Mouse (Mus musculus): ENCODE measurements around the gene Mex3d. TPM values are rescaled to one million over a fixed set of nuclear protein-coding genes. Genes with fewer than 3 reads are reported as not detected.
A peak's percentile ranks its signal among the peaks of the same experiment; 100 is the strongest.

The Mex3d gene
- 20.0 and 26.4 TPM in 2 replicates for total RNA-seq (2014; rRNA removed; ENCODE audit: low replicate concordance)
- 2.2 and 2.9 TPM in 2 replicates for polyA plus RNA-seq (2015; fragmentation: Nextera tagmentation; extraction: Ambion mirVana)

- peaks cover 22% of the 10 kb centered on the region for H3K4me1 ChIP-seq (ENCODE audit: control insufficient read depth, insufficient read depth)
- H3K27ac ChIP-seq (ENCODE audit: low read depth) = peak within 1 kb of the TSS; percentile 79
- peak within 1 kb of the TSS; percentile 94 for H3K4me2 ChIP-seq (ENCODE audit: low read depth, low read length)
- peak; percentile 86 for DNase-seq (ENCODE audit: low spot score)
- TF ChIP-seq EP300 (IDR thresholded peaks at IDR 0.05; ENCODE audit: low read depth) = no peak
- peak; percentile 15; the same call in 1 of the 2 replicates for TF ChIP-seq CTCF (IDR thresholded peaks at IDR 0.05; ENCODE audit: low read depth)
- peak within 1 kb of the TSS; percentile 90 for H3K9ac ChIP-seq (replicated peaks; ENCODE audit: low read depth, low read length)
- no peaks in the 10 kb centered on the region for H3K9me3 ChIP-seq (replicated peaks; ENCODE audit: control insufficient read depth, low read length)
- peak within 1 kb of the TSS; percentile 65 for H3K4me3 ChIP-seq (ENCODE audit: low read depth, low read length)
- H3K27me3 ChIP-seq (ENCODE audit: control insufficient read depth, insufficient read depth, low read length) = no peaks in the 10 kb centered on the region
- peak; percentile 78 for ATAC-seq (ENCODE audit: insufficient read depth, low read depth)
- 2% methylated on average over 12 of the region's 61 CpGs for WGBS
- peaks cover 23% of the 10 kb centered on the region for H3K36me3 ChIP-seq (replicated peaks; ENCODE audit: control insufficient read depth, insufficient read depth, low read length)
Observed at GRCm38 (mm10) chr10:80387522-80387959, at the start of gene Mex3d. Gene Mex3d, minus strand, starts transcription at chr10:80387659.

DNA sequence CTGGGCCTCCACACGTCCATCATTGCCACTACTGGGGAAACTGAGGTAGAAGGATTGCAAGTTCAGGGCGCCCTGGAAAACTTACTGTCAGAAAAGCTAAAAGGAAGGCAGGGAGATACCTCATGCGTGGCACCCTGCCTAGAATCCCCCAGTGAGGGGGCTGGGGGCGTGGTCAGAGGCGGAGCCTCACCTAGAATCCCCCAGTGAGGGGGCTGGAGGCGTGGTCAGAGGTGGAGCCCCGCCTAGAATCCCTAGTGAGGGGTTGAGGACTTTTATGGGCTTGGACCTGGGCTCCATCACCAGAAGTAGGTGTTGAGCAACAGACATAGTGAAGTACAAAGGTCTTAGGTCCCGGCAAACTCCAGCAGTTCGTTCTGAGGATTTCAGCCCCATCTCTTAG, 48.8 kb upstream of the Mex3d start:
- H3K27me3 ChIP-seq (ENCODE audit: control insufficient read depth, insufficient read depth, low read length) = no peaks in the 10 kb centered on the region
- ATAC-seq (ENCODE audit: insufficient read depth, low read depth) (no peak), DNase-seq (ENCODE audit: low spot score) (no peak)
- TF ChIP-seq EP300 (IDR thresholded peaks at IDR 0.05; ENCODE audit: low read depth) (no peak), CTCF (IDR thresholded peaks at IDR 0.05; ENCODE audit: low read depth) (no peak)
- H3K9ac ChIP-seq (replicated peaks; ENCODE audit: low read depth, low read length) = no peak overlapping the region; the same call in 1 of the 2 replicates
- H3K27ac ChIP-seq (ENCODE audit: low read depth) = no peak overlapping the region
- peaks cover 4% of the 10 kb centered on the region for H3K4me1 ChIP-seq (ENCODE audit: control insufficient read depth, insufficient read depth)
- H3K36me3 ChIP-seq (replicated peaks; ENCODE audit: control insufficient read depth, insufficient read depth, low read length) = no peaks in the 10 kb centered on the region
- H3K4me3 ChIP-seq (ENCODE audit: low read depth, low read length) = no peak overlapping the region
- H3K9me3 ChIP-seq (replicated peaks; ENCODE audit: control insufficient read depth, low read length) = no peaks in the 10 kb centered on the region
- H3K4me2 ChIP-seq (ENCODE audit: low read depth, low read length) = no peak overlapping the region
- WGBS = 10% methylated on average over 9 of the region's 9 CpGs

GRCm38 (mm10) chr10:80435764-80436163, 48.3 kb upstream of the Mex3d start:
- H3K4me2 ChIP-seq (ENCODE audit: low read depth, low read length) = no peak overlapping the region
- no peak overlapping the region for H3K27ac ChIP-seq (ENCODE audit: low read depth)
- 35% methylated on average over 7 of the region's 7 CpGs for WGBS

GRCm38 (mm10) chr10:80434823-80435222, 47.4 kb upstream of the Mex3d start:
- TF ChIP-seq EP300 (IDR thresholded peaks at IDR 0.05; ENCODE audit: low read depth) (no peak), CTCF (IDR thresholded peaks at IDR 0.05; ENCODE audit: low read depth) (no peak)
- no peak overlapping the region for H3K27ac ChIP-seq (ENCODE audit: low read depth)

More at GRCm38 (mm10) chr10:80435764-80436163, 48.3 kb upstream of the Mex3d start:
- ATAC-seq (ENCODE audit: insufficient read depth, low read depth) (no peak), DNase-seq (ENCODE audit: low spot score) (no peak)
- peaks cover 4% of the 10 kb centered on the region for H3K4me1 ChIP-seq (ENCODE audit: control insufficient read depth, insufficient read depth)
- no peaks in the 10 kb centered on the region for H3K9me3 ChIP-seq (replicated peaks; ENCODE audit: control insufficient read depth, low read length)
- H3K9ac ChIP-seq (replicated peaks; ENCODE audit: low read depth, low read length) = no peak overlapping the region
- H3K36me3 ChIP-seq (replicated peaks; ENCODE audit: control insufficient read depth, insufficient read depth, low read length) = 0 out of 2 replicates have a peak, but pooled peaks cover under 1% of the 10 kb centered on the region
- no peak for TF ChIP-seq EP300 (IDR thresholded peaks at IDR 0.05; ENCODE audit: low read depth)
- no peak for TF ChIP-seq CTCF (IDR thresholded peaks at IDR 0.05; ENCODE audit: low read depth)
- no peak overlapping the region for H3K4me3 ChIP-seq (ENCODE audit: low read depth, low read length)
- H3K27me3 ChIP-seq (ENCODE audit: control insufficient read depth, insufficient read depth, low read length) = no peaks in the 10 kb centered on the region

DNA sequence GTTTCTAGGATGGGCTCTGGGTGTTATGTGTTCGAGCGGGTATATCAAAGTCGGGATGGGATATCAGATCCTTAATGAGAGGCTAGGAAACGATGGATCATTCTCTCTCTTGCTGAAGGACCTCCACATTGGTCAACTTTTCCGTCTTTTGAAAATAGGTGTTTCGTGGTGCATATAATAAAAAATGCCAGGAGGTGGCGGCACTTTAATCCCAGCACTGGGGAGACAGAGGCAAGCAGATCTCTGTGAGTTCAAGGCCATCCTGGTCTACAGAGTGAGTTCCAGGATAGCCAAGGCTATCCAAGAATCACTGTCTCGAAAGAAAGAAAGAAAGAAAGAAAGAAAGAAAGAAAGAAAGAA, 46.8 kb upstream of the Mex3d start:
- Histone ChIP-seq H3K4me2 (ENCODE audit: low read depth, low read length) (no peak overlapping the region), H3K9ac (replicated peaks; ENCODE audit: low read depth, low read length) (no peak overlapping the region), H3K4me1 (ENCODE audit: control insufficient read depth, insufficient read depth) (peaks cover 4% of the 10 kb centered on the region), H3K9me3 (replicated peaks; ENCODE audit: control insufficient read depth, low read length) (no peaks in the 10 kb centered on the region), H3K4me3 (ENCODE audit: low read depth, low read length) (peak overlapping the region; percentile 100; the same call in 1 of the 2 replicates), H3K27ac (ENCODE audit: low read depth) (no peak overlapping the region), H3K36me3 (replicated peaks; ENCODE audit: control insufficient read depth, insufficient read depth, low read length) (peaks cover 16% of the 10 kb centered on the region), H3K27me3 (ENCODE audit: control insufficient read depth, insufficient read depth, low read length) (no peaks in the 10 kb centered on the region)
- DNase-seq (ENCODE audit: low spot score) = no peak
- no peak for ATAC-seq (ENCODE audit: insufficient read depth, low read depth)
- no peak for TF ChIP-seq EP300 (IDR thresholded peaks at IDR 0.05; ENCODE audit: low read depth)
- peak; percentile 8; the same call in 1 of the 2 replicates for TF ChIP-seq CTCF (IDR thresholded peaks at IDR 0.05; ENCODE audit: low read depth)
- 13% methylated on average over 8 of the region's 8 CpGs for WGBS

More at GRCm38 (mm10) chr10:80434823-80435222, 47.4 kb upstream of the Mex3d start:
- H3K36me3 ChIP-seq (replicated peaks; ENCODE audit: control insufficient read depth, insufficient read depth, low read length) = peaks cover 9% of the 10 kb centered on the region; the same call in 1 of the 2 replicates
- DNase-seq (ENCODE audit: low spot score) (no peak), ATAC-seq (ENCODE audit: insufficient read depth, low read depth) (no peak)
- H3K4me2 ChIP-seq (ENCODE audit: low read depth, low read length) = no peak overlapping the region
- H3K4me1 ChIP-seq (ENCODE audit: control insufficient read depth, insufficient read depth) = peaks cover 4% of the 10 kb centered on the region
- no peaks in the 10 kb centered on the region for H3K9me3 ChIP-seq (replicated peaks; ENCODE audit: control insufficient read depth, low read length)
- WGBS = 82% methylated on average over 3 of the region's 3 CpGs
- no peak overlapping the region for H3K4me3 ChIP-seq (ENCODE audit: low read depth, low read length)
- no peak overlapping the region for H3K9ac ChIP-seq (replicated peaks; ENCODE audit: low read depth, low read length)
- no peaks in the 10 kb centered on the region for H3K27me3 ChIP-seq (ENCODE audit: control insufficient read depth, insufficient read depth, low read length)
